11 mouse cellular contexts compared by ENCODE assay signal in the genomic region with DNA sequence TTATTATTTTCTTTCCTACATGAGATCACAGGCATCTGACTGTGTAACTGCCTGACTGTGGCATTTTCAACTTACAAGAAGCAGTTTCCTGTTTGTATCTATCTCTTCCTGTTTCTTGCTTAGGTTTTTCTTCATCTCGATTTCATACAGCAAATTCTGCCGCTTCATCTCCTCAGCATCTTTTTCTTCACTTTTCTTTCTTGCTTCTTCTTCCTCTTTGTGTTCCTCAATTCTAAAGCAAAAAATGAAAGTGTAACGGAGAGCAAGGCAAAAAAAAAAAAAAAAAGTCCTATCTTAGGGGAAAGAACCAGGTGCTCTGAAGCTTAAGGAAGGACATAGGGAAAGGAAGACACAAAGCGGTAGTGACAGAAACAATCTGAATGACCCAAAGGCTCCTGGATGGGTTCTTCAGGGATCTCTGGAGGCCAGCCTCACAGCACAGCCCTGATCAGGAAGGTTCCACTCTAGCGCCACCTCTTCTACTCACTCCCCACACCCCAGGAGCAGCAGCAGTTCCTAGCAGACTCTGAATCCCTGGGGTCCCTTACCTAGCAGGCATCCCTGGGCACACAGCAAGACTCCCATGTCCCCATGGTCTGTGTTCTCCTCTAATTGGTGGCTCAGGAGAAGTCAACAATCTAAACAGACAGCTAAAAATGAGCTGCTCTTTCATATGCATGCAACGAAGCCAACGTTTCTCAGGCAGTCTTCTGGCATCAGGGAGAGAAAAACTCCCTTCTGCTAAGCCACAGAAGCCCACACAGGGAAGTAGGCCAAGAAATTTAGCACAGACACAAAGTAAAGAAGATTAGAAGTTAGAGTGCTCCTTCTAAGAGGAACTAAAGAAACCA. TPM values are rescaled to one million over a fixed set of nuclear protein-coding genes. Genes with fewer than 3 reads are reported as not detected.
A peak's percentile ranks its signal among the peaks of the same experiment; 100 is the strongest.
DNase-seq lines count a peak whose midpoint lies in the region; ATAC-seq and TF ChIP-seq lines count a peak whose summit lies in the region.
"Had no signal": no experiment of that assay in that cellular context is flagged by ENCODE, and none has a peak within 500 bp of the region (broad histone marks: within the 10 kb centered on the region; RNA-seq: fewer than 3 reads in every experiment).

No protein-coding gene starts in this region.

- no peaks in the 10 kb centered on the region for H3K36me3 ChIP-seq in ES-Bruce4 (ENCODE audit: control insufficient read depth, insufficient read depth, low read length, poor library complexity, severe bottlenecking)
- peaks cover 11% of the 10 kb centered on the region; the same call in 1 of the 2 replicates for H3K36me3 ChIP-seq in kidney, embryonic 16.5 days (ENCODE audit: insufficient read depth, low read length)

- no peaks in the 10 kb centered on the region for H3K4me1 ChIP-seq in ES-Bruce4 (ENCODE audit: control insufficient read depth, insufficient read depth, low read length)
- H3K4me1 ChIP-seq in kidney, embryonic 16.5 days (ENCODE audit: insufficient read depth, low read length): no peaks in the 10 kb centered on the region

- no peak for ATAC-seq in kidney, embryonic 16.5 days (ENCODE audit: low FRiP score, low TSS enrichment)
- ATAC-seq: Patski had no signal

- peak overlapping the region; percentile 73 for H3K27ac ChIP-seq in left cerebral cortex, adult 2 months
- H3K27ac ChIP-seq in ES-Bruce4 (ENCODE audit: insufficient read depth, low read length): peak overlapping the region; percentile 44; the same call in 1 of the 2 replicates
- H3K27ac ChIP-seq in kidney, embryonic 16.5 days (ENCODE audit: low read length): no peak overlapping the region
- H3K27ac ChIP-seq: stomach, postnatal 0 days had no signal

- no peak for DNase-seq in left cerebral cortex, adult 2 months (ENCODE audit: extremely low spot score in 1 of 2, low spot score in 2 of 2)
- DNase-seq in left cerebral cortex, postnatal 4 days: no peak
- peak; percentile 28 to 45 for DNase-seq in left cerebral cortex, postnatal 36 days (ENCODE audit: low spot score in 2 of 2)
- peak; percentile 44 for DNase-seq in thymus, postnatal 0 days (ENCODE audit: low spot score)
- DNase-seq in retina, postnatal 1 day: no peak
- no peak for DNase-seq in cerebellum, postnatal 14 days
- DNase-seq: gastrocnemius, postnatal 36 days had no signal

- TF ChIP-seq POLR2A in ES-Bruce4 (IDR thresholded peaks at IDR 0.05; ENCODE audit: insufficient read depth, low read length): no peak

- no peak for TF ChIP-seq EP300 in ES-Bruce4 (IDR thresholded peaks at IDR 0.05; ENCODE audit: insufficient read depth, low read depth, low read length)

- H3K9ac ChIP-seq in ES-Bruce4 (ENCODE audit: low read depth, poor library complexity, severe bottlenecking): 0 out of 2 replicates have a peak overlapping the region, but pooled peaks have one; percentile 26
- H3K9ac ChIP-seq in kidney, embryonic 16.5 days (replicated peaks; ENCODE audit: low read length): no peak overlapping the region

- intact Hi-C loops in left cerebral cortex, adult 2 months (cut with DNase I): no loop called here
- intact Hi-C loops in left cerebral cortex, postnatal 4 days (cut with DNase I): no loop called here
- intact Hi-C loops in left cerebral cortex, postnatal 36 days (cut with DNase I): no loop called here

- H3K9me3 ChIP-seq in ES-Bruce4 (replicated peaks; ENCODE audit: control insufficient read depth, insufficient read depth, low read length, poor library complexity, severe bottlenecking): no peaks in the 10 kb centered on the region
- no peaks in the 10 kb centered on the region for H3K9me3 ChIP-seq in kidney, embryonic 16.5 days (ENCODE audit: low read length)

- H3K4me3 ChIP-seq in left cerebral cortex, adult 2 months: no peak overlapping the region
- no peak overlapping the region for H3K4me3 ChIP-seq in ES-Bruce4 (ENCODE audit: low read depth, low read length)
- H3K4me3 ChIP-seq in kidney, embryonic 16.5 days (ENCODE audit: low read length): no peak overlapping the region

- TF ChIP-seq CTCF in left cerebral cortex, adult 2 months (IDR thresholded peaks at IDR 0.05): no peak; the same call in 1 of the 2 replicates
- no peak for TF ChIP-seq CTCF in ES-Bruce4 (IDR thresholded peaks at IDR 0.05; ENCODE audit: low read depth, low read length)

- WGBS in kidney, embryonic 16.5 days: 72% methylated on average over 7 of the region's 7 CpGs

- no peaks in the 10 kb centered on the region for H3K27me3 ChIP-seq in ES-Bruce4 (ENCODE audit: control insufficient read depth, insufficient read depth, low read length, poor library complexity, severe bottlenecking)
- no peaks in the 10 kb centered on the region for H3K27me3 ChIP-seq in kidney, embryonic 16.5 days (ENCODE audit: insufficient read depth, low read length)
- H3K27me3 ChIP-seq: Patski had no signal

- H3K4me2 ChIP-seq in kidney, embryonic 16.5 days (replicated peaks; ENCODE audit: low read depth, low read length): no peak overlapping the region

RNA-seq across cellular contexts. Expression of a gene that starts 11.2 kb away (rescaled TPM):
- total RNA-seq in left cerebral cortex, adult 2 months (2021): 1 to 10 TPM; 2.8 to 3.3 TPM
- 1 to 10 TPM; 1.6 to 2.9 TPM for total RNA-seq in left cerebral cortex, postnatal 4 days (2021)
- polyA plus RNA-seq in ES-Bruce4 (2011; ENCODE audit: insufficient read depth, insufficient read length, low read depth, missing spikeins): 3.7 and 6.1 TPM in 2 replicates
- 1 to 10 TPM; 2.4 to 3.1 TPM for total RNA-seq in left cerebral cortex, postnatal 36 days (2021)
- 2.0 TPM in 2 replicates for polyA plus RNA-seq in thymus, postnatal 0 days (2015; fragmentation: Nextera tagmentation; extraction: Ambion mirVana)
- polyA plus RNA-seq in kidney, embryonic 16.5 days (2015; fragmentation: Nextera tagmentation; extraction: Ambion mirVana): 1.4 and 3.3 TPM in 2 replicates

RNA-seq across cellular contexts. Expression of a gene that starts 11.2 kb away (rescaled TPM):
- total RNA-seq in left cerebral cortex, adult 2 months (2021): 10 to 100 TPM; 23.3 to 25.1 TPM
- 10 to 100 TPM; 15.7 to 16.9 TPM for total RNA-seq in left cerebral cortex, postnatal 4 days (2021)
- polyA plus RNA-seq in ES-Bruce4 (2011; ENCODE audit: insufficient read depth, insufficient read length, low read depth, missing spikeins): 10.2 and 11.2 TPM in 2 replicates
- 10 to 100 TPM; 20.3 to 24.5 TPM for total RNA-seq in left cerebral cortex, postnatal 36 days (2021)
- 36.2 and 38.6 TPM in 2 replicates for polyA plus RNA-seq in thymus, postnatal 0 days (2015; fragmentation: Nextera tagmentation; extraction: Ambion mirVana)
- polyA plus RNA-seq in kidney, embryonic 16.5 days (2015; fragmentation: Nextera tagmentation; extraction: Ambion mirVana): 24.5 and 24.9 TPM in 2 replicates

RNA-seq across cellular contexts. Expression of a gene that starts 43.5 kb away (rescaled TPM):
- 10 to 100 TPM; 49.2 to 53.7 TPM for total RNA-seq in left cerebral cortex, adult 2 months (2021)
- total RNA-seq in left cerebral cortex, postnatal 4 days (2021): 100 to 1,000 TPM; 136 to 142 TPM
- 5.4 and 7.0 TPM in 2 replicates for polyA plus RNA-seq in ES-Bruce4 (2011; ENCODE audit: insufficient read depth, insufficient read length, low read depth, missing spikeins)
- 10 to 100 TPM; 54.4 to 57.9 TPM for total RNA-seq in left cerebral cortex, postnatal 36 days (2021)
- polyA plus RNA-seq in thymus, postnatal 0 days (2015; fragmentation: Nextera tagmentation; extraction: Ambion mirVana): 7.4 and 11.0 TPM in 2 replicates
- polyA plus RNA-seq in kidney, embryonic 16.5 days (2015; fragmentation: Nextera tagmentation; extraction: Ambion mirVana): 29.9 and 31.5 TPM in 2 replicates

RNA-seq across cellular contexts. Expression of a gene that starts 55.9 kb away (rescaled TPM):
- 10 to 100 TPM; 65.4 to 79.5 TPM for total RNA-seq in left cerebral cortex, adult 2 months (2021)
- 10 to 100 TPM; 66.8 to 68.0 TPM for total RNA-seq in left cerebral cortex, postnatal 4 days (2021)
- 165 and 179 TPM in 2 replicates for polyA plus RNA-seq in ES-Bruce4 (2011; ENCODE audit: insufficient read depth, insufficient read length, low read depth, missing spikeins)
- total RNA-seq in left cerebral cortex, postnatal 36 days (2021): 10 to 100 TPM; 51.2 to 67.6 TPM
- 127 and 139 TPM in 2 replicates for polyA plus RNA-seq in thymus, postnatal 0 days (2015; fragmentation: Nextera tagmentation; extraction: Ambion mirVana)
- polyA plus RNA-seq in kidney, embryonic 16.5 days (2015; fragmentation: Nextera tagmentation; extraction: Ambion mirVana): 130 and 139 TPM in 2 replicates

Comparison
In these comparisons a context has a peak if more than half of its experiments do, and no peak if none do; other contexts are left out.
1. DNase-seq: peak in left cerebral cortex, postnatal 36 days (2 of 2) and thymus, postnatal 0 days (single experiment); none in left cerebral cortex, adult 2 months (0 of 2), left cerebral cortex, postnatal 4 days (single experiment), retina, postnatal 1 day (single experiment) and cerebellum, postnatal 14 days (0 of 2).